Mouse (Mus musculus) midbrain, embryonic 11.5 days (tissue): ENCODE measurements around the gene Dpp6. TPM values are rescaled to one million over a fixed set of nuclear protein-coding genes. Genes with fewer than 3 reads are reported as not detected.

ENCODE experiments used
- ATAC-seq: fragments of 200-750 bp; cut with Nextera tagmentation; 2 replicates; pipeline ENCODE4 v1.8.0; 2017; ENCODE audit warnings: moderate TSS enrichment, moderate library complexity; ENCODE audit not compliant: low FRiP score
- DNase-seq: peaks from one replicate; pipeline ENCODE4 v3.0.0; 2015; ENCODE audit warnings: low spot score; ENCODE audit errors: missing footprints
- H3K27ac ChIP-seq: fragments of 300-500 bp; sonication (generic); 2 replicates; pipeline ENCODE4 v1.5.1; 2014; ENCODE audit warnings: low read depth, low read length
- H3K27me3 ChIP-seq: fragments of 300-500 bp; sonication (generic); 2 replicates; pipeline ENCODE4 v1.6.1; 2014; ENCODE audit warnings: mild to moderate bottlenecking, low read length, moderate library complexity, mixed read lengths; ENCODE audit not compliant: control insufficient read depth, insufficient read depth
- H3K36me3 ChIP-seq: fragments of 300-500 bp; sonication (generic); 2 replicates; pipeline ENCODE4 v1.6.1; 2014; ENCODE audit warnings: mild to moderate bottlenecking, low read length, moderate library complexity, mixed read lengths; ENCODE audit not compliant: control insufficient read depth, insufficient read depth
- H3K4me1 ChIP-seq: fragments of 300-500 bp; sonication (generic); 2 replicates; pipeline ENCODE4 v1.6.1; 2014; ENCODE audit warnings: low read length; ENCODE audit not compliant: control insufficient read depth, insufficient read depth
- H3K4me2 ChIP-seq: fragments of 300-500 bp; sonication (generic); 2 replicates; pipeline ENCODE4 v1.6.1; 2014; ENCODE audit warnings: mild to moderate bottlenecking, moderate library complexity
- H3K4me3 ChIP-seq: fragments of 300-500 bp; sonication (generic); 2 replicates; pipeline ENCODE4 v1.5.1; 2014; ENCODE audit warnings: low read depth, low read length
- H3K9ac ChIP-seq: fragments of 300-500 bp; sonication (generic); 2 replicates; pipeline ENCODE4 v1.6.1; 2014; ENCODE audit warnings: low read length
- H3K9me3 ChIP-seq: fragments of 300-500 bp; sonication (generic); 2 replicates; pipeline ENCODE4 v1.6.1; 2016; ENCODE audit warnings: low read length; ENCODE audit not compliant: control insufficient read depth
- WGBS: fragments of 180-500 bp; shearing (Covaris S2); extraction: QIAGEN DNeasy Blood & Tissue Kit; methylation state at CpG from one replicate; pipeline ENCODE4 v1.1.7; 2014; 5-methylcytosine and 5-hydroxymethylcytosine counted together
- polyA plus RNA-seq: library from polyadenylated mRNA; unstranded; fragments of >200 nt; fragmentation: Nextera tagmentation; extraction: Ambion mirVana; gene quantifications from 2 replicates; pipeline ENCODE4 v1.2.1, GENCODE M21; 2014

Gene Dpp6
- polyA plus RNA-seq, 1 experiment from 2014 or later, result 13.4 TPM

GRCm38 (mm10) chr5:27373931-27374330, 556.9 kb downstream of the Dpp6 start:
- WGBS, result 74% methylated on average over 1 of the region's 1 CpGs
- H3K27ac ChIP-seq, result no peak overlapping the region
- ATAC-seq (no peak), DNase-seq (no peak)
- no peak overlapping the region for H3K9ac ChIP-seq
- H3K4me3 ChIP-seq, result no peak overlapping the region
- H3K27me3 ChIP-seq, result no peaks in the 10 kb centered on the region
- H3K4me1 ChIP-seq, result no peaks in the 10 kb centered on the region
- no peaks in the 10 kb centered on the region for H3K36me3 ChIP-seq
- no peaks in the 10 kb centered on the region for H3K9me3 ChIP-seq
- no peak overlapping the region for H3K4me2 ChIP-seq

GRCm38 (mm10) chr5:27375841-27376240, 558.8 kb downstream of the Dpp6 start:
- no peaks in the 10 kb centered on the region for H3K4me1 ChIP-seq
- no peaks in the 10 kb centered on the region for H3K27me3 ChIP-seq
- 87% methylated on average over 3 of the region's 3 CpGs for WGBS
- no peaks in the 10 kb centered on the region for H3K36me3 ChIP-seq
- H3K9me3 ChIP-seq, result no peaks in the 10 kb centered on the region
- DNase-seq, result no peak
- no peak for ATAC-seq
- H3K9ac ChIP-seq, result no peak overlapping the region
- H3K4me3 ChIP-seq, result no peak overlapping the region
- H3K4me2 ChIP-seq, result no peak overlapping the region
- no peak overlapping the region for H3K27ac ChIP-seq

GRCm38 (mm10) chr5:27380656-27381385, 563.8 kb downstream of the Dpp6 start:
- H3K9me3 ChIP-seq, result 0 out of 2 replicates have a peak, but pooled peaks cover 5% of the 10 kb centered on the region
- no peak for DNase-seq
- H3K4me2 ChIP-seq, result no peak overlapping the region
- no peak overlapping the region for H3K4me3 ChIP-seq
- WGBS, result 79% methylated on average over 4 of the region's 4 CpGs
- no peaks in the 10 kb centered on the region for H3K27me3 ChIP-seq
- H3K9ac ChIP-seq, result no peak overlapping the region
- H3K27ac ChIP-seq, result no peak overlapping the region
- no peaks in the 10 kb centered on the region for H3K4me1 ChIP-seq
- no peak for ATAC-seq
- H3K36me3 ChIP-seq, result no peaks in the 10 kb centered on the region; the same call in 1 of the 2 replicates

- 87% methylated on average over 3 of the region's 3 CpGs for WGBS
- ATAC-seq, result no peak
- H3K4me1 ChIP-seq, result no peaks in the 10 kb centered on the region
- no peak overlapping the region for H3K4me3 ChIP-seq
- DNase-seq, result no peak
- no peaks in the 10 kb centered on the region for H3K27me3 ChIP-seq
- H3K4me2 ChIP-seq, result no peak overlapping the region
- H3K9ac ChIP-seq, result no peak overlapping the region
- no peaks in the 10 kb centered on the region for H3K9me3 ChIP-seq
- no peak overlapping the region for H3K27ac ChIP-seq
- H3K36me3 ChIP-seq, result no peaks in the 10 kb centered on the region
These were observed 581.4 kb downstream of the Dpp6 start for GRCm38 (mm10) chr5:27398371-27398770.

- no peak for DNase-seq
- H3K36me3 ChIP-seq, result no peaks in the 10 kb centered on the region
- no peak overlapping the region for H3K4me3 ChIP-seq
- no peaks in the 10 kb centered on the region for H3K4me1 ChIP-seq
- no peaks in the 10 kb centered on the region for H3K9me3 ChIP-seq
- no peak for ATAC-seq
- no peaks in the 10 kb centered on the region for H3K27me3 ChIP-seq
- H3K9ac ChIP-seq, result no peak overlapping the region
- no peak overlapping the region for H3K27ac ChIP-seq
- no peak overlapping the region for H3K4me2 ChIP-seq
These were observed 582.1 kb downstream of the Dpp6 start for GRCm38 (mm10) chr5:27399111-27399510.

- Histone ChIP-seq H3K4me2 (no peak overlapping the region), H3K9me3 (no peaks in the 10 kb centered on the region), H3K9ac (no peak overlapping the region), H3K27me3 (no peaks in the 10 kb centered on the region), H3K4me1 (no peaks in the 10 kb centered on the region), H3K4me3 (no peak overlapping the region), H3K36me3 (no peaks in the 10 kb centered on the region), H3K27ac (no peak overlapping the region)
- ATAC-seq, result no peak
- no peak for DNase-seq
- WGBS, result 90% methylated on average over 1 of the region's 1 CpGs
These were observed 585.6 kb downstream of the Dpp6 start for GRCm38 (mm10) chr5:27402616-27403015.

GRCm38 (mm10) chr5:27408854-27409253, 591.9 kb downstream of the Dpp6 start:
- DNase-seq (no peak), ATAC-seq (no peak)
- H3K4me3 ChIP-seq, result no peak overlapping the region

GRCm38 (mm10) chr5:27413023-27413422, 596.0 kb downstream of the Dpp6 start:
- Histone ChIP-seq H3K9me3 (no peaks in the 10 kb centered on the region), H3K27me3 (no peaks in the 10 kb centered on the region), H3K4me3 (no peak overlapping the region), H3K4me2 (no peak overlapping the region), H3K9ac (no peak overlapping the region), H3K27ac (no peak overlapping the region), H3K4me1 (no peaks in the 10 kb centered on the region), H3K36me3 (no peaks in the 10 kb centered on the region)
- DNase-seq, result no peak
- ATAC-seq, result no peak
- 76% methylated on average over 3 of the region's 3 CpGs for WGBS

More at GRCm38 (mm10) chr5:27408854-27409253, 591.9 kb downstream of the Dpp6 start:
- H3K27me3 ChIP-seq, result no peaks in the 10 kb centered on the region
- WGBS, result 88% methylated on average over 7 of the region's 7 CpGs
- H3K36me3 ChIP-seq, result no peaks in the 10 kb centered on the region
- H3K9me3 ChIP-seq, result no peaks in the 10 kb centered on the region
- H3K4me1 ChIP-seq, result no peaks in the 10 kb centered on the region
- H3K4me2 ChIP-seq, result no peak overlapping the region
- H3K9ac ChIP-seq, result no peak overlapping the region
- no peak overlapping the region for H3K27ac ChIP-seq

GRCm38 (mm10) chr5:27415518-27415917, 598.5 kb downstream of the Dpp6 start:
- no peak overlapping the region for H3K4me3 ChIP-seq
- 87% methylated on average over 4 of the region's 4 CpGs for WGBS

More at GRCm38 (mm10) chr5:27415518-27415917, 598.5 kb downstream of the Dpp6 start:
- Histone ChIP-seq H3K27ac (no peak overlapping the region), H3K9me3 (no peaks in the 10 kb centered on the region), H3K36me3 (no peaks in the 10 kb centered on the region), H3K9ac (no peak overlapping the region), H3K4me1 (no peaks in the 10 kb centered on the region), H3K27me3 (no peaks in the 10 kb centered on the region), H3K4me2 (no peak overlapping the region)
- no peak for ATAC-seq
- DNase-seq, result no peak
